Mouse (Mus musculus): ENCODE data around the gene Lgals9. TPM values are rescaled to one million over a fixed set of nuclear protein-coding genes. Genes with fewer than 3 reads are reported as not detected.
A peak's percentile ranks its signal among the peaks of the same experiment; 100 is the strongest.

Lgals9 gene
- polyA plus RNA-seq, 1 experiment, result 55.8 TPM

DNA sequence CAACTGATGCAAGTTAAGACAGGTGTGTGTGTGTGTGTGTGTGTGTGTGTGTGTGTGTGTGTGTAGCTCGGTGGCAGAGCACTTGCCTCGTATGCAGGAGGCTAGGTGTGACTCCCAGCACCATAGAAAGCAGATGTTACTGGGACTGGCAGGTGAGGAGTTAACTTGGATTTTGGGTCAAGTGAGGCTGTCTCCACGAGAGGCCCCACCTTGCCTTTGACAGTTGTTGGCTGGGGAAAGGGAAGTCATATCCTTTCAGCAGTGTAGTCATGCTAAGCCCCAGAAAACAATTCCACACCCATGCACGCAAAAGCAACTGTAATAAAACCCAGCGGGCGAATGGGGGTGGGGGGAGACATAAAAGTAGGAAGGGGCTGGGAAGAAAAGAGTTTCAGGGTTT is 12.4 kb downstream of the Lgals9 start:
- 0 out of 2 replicates have a peak overlapping the region, but pooled peaks have one; percentile 29 for H3K27ac ChIP-seq (replicated peaks; ENCODE audit: low read depth, low read length)

DNA sequence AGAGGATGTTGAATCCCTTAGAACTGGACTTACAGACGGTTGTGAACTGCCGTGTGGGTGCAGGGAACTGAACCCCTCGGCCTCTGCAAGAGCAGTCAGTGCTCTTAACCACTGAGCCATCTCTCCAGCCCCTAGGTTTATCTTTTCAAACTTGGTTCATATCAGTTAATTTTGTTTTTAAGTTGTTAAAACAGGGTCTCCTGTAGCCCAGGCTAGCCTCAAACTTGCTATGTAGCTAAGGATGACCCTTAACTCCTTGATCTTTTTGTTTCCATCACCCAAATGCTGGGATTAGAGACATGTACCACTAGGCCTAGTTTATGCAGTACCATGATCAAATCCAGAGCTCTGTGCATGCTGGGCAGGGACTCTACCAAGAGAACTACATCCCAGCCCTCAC is 13.0 kb downstream of the Lgals9 start:
- Histone ChIP-seq H3K4me1 (ENCODE audit: control insufficient read depth, insufficient read depth, insufficient read length, low read length) (peaks cover 17% of the 10 kb centered on the region), H3K4me3 (ENCODE audit: insufficient read depth, low read depth, low read length) (no peak overlapping the region)

More for the DNA sequence above, 12.4 kb downstream of the Lgals9 start:
- Histone ChIP-seq H3K4me1 (ENCODE audit: control insufficient read depth, insufficient read depth, insufficient read length, low read length) (peaks cover 14% of the 10 kb centered on the region), H3K4me3 (ENCODE audit: insufficient read depth, low read depth, low read length) (no peak overlapping the region)

GRCm38 (mm10) chr11:78971096-78971495 is 13.7 kb downstream of the Lgals9 start:
- Histone ChIP-seq H3K4me1 (ENCODE audit: control insufficient read depth, insufficient read depth, insufficient read length, low read length) (peaks cover 22% of the 10 kb centered on the region), H3K4me3 (ENCODE audit: insufficient read depth, low read depth, low read length) (no peak overlapping the region), H3K27ac (replicated peaks; ENCODE audit: low read depth, low read length) (no peak overlapping the region)

More for the DNA sequence above, 13.0 kb downstream of the Lgals9 start:
- H3K27ac ChIP-seq (replicated peaks; ENCODE audit: low read depth, low read length), result no peak overlapping the region

GRCm38 (mm10) chr11:78968121-78968520 is 16.6 kb downstream of the Lgals9 start:
- H3K4me1 ChIP-seq (ENCODE audit: control insufficient read depth, insufficient read depth, insufficient read length, low read length), result peaks cover 19% of the 10 kb centered on the region
- H3K27ac ChIP-seq (replicated peaks; ENCODE audit: low read depth, low read length), result peak overlapping the region; percentile 77
- H3K4me3 ChIP-seq (ENCODE audit: insufficient read depth, low read depth, low read length), result no peak overlapping the region

DNA sequence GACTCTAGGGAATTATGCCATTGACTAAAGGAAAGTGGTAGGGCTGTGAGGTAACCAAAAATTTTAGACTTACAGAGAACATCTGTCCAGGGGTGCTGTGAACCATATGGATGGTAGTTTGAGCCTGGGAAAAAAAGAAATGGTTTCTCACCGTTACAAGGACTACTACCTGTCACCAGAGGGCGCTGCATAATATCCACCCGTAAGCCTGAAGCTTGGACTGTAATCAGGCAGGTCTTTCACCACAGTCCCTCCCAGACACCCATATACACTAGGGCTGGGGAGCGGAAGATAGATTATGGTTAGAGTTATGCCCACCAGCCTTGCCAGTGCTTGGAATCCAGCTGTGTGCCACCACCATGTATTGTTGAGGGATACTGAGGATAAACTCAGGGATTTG is 17.4 kb downstream of the Lgals9 start:
- Histone ChIP-seq H3K27ac (replicated peaks; ENCODE audit: low read depth, low read length) (peak overlapping the region; percentile 48; the same call in 1 of the 2 replicates), H3K4me3 (ENCODE audit: insufficient read depth, low read depth, low read length) (no peak overlapping the region), H3K4me1 (ENCODE audit: control insufficient read depth, insufficient read depth, insufficient read length, low read length) (peaks cover 14% of the 10 kb centered on the region)

DNA sequence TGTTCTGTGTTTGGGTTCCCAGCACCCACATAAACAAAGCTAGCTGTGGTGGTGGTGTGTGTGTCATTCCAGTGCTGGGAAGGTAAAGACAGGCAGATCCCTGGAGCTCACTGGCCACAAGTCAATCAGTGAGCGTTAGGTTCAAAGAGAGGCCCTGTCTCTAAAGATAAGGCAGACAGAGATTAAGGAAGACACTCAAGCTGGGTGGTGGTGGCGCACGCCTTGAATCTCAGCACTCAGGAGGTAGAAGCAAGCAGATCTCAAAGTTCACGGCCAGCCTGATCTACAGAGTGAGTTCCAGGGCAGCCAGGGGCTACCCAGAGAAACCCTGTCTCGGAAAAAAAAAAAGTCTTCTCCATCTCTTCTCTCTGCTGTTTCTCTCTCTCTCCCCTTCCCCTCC is 23.5 kb downstream of the Lgals9 start:
- Histone ChIP-seq H3K27ac (replicated peaks; ENCODE audit: low read depth, low read length) (no peak overlapping the region), H3K4me3 (ENCODE audit: insufficient read depth, low read depth, low read length) (no peak overlapping the region)

DNA sequence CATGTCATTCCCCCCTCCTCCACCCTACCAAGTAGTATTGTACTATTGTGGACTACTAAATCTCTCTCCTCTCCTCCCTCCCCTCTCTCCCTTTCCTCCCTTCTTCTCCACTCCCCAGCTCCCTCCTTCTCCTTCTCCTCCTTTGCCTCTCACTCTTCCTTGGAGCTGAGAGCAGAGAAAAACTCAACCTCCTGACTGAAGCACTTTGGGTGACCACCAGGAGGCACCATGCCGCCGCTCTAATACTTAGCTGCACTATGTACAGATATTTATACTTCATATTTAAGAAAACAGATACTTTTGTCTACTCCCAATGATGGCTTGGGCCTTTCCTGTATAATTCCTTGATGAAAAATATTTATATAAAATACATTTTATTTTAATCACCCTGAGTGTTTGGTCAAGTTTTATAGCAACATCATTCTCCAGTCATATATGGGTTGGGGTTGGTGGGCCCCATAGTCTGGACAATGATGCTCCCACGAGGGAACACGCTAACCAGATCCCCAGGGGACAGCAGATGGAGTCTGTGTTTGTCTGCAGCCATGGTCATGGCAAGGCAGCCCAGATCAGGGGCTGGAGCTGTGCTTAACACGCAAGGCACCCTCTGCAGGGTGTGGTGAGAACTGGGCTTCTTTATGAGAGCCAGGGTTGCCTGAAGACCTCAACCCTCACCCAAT is 24.8 kb downstream of the Lgals9 start:
- Histone ChIP-seq H3K4me1 (ENCODE audit: control insufficient read depth, insufficient read depth, insufficient read length, low read length) (no peaks in the 10 kb centered on the region), H3K4me3 (ENCODE audit: insufficient read depth, low read depth, low read length) (no peak overlapping the region), H3K27ac (replicated peaks; ENCODE audit: low read depth, low read length) (no peak overlapping the region)

More for the DNA sequence above, 23.5 kb downstream of the Lgals9 start:
- H3K4me1 ChIP-seq (ENCODE audit: control insufficient read depth, insufficient read depth, insufficient read length, low read length), result peaks cover under 1% of the 10 kb centered on the region; the same call in 1 of the 2 replicates

- no peak overlapping the region for H3K27ac ChIP-seq (replicated peaks; ENCODE audit: low read depth, low read length)
- no peaks in the 10 kb centered on the region for H3K4me1 ChIP-seq (ENCODE audit: control insufficient read depth, insufficient read depth, insufficient read length, low read length)
- no peak overlapping the region for H3K4me3 ChIP-seq (ENCODE audit: insufficient read depth, low read depth, low read length)
Observed at GRCm38 (mm10) chr11:78959367-78959766, 25.4 kb downstream of the Lgals9 start.

GRCm38 (mm10) chr11:78956260-78956659 is 28.5 kb downstream of the Lgals9 start:
- Histone ChIP-seq H3K4me1 (ENCODE audit: control insufficient read depth, insufficient read depth, insufficient read length, low read length) (no peaks in the 10 kb centered on the region), H3K4me3 (ENCODE audit: insufficient read depth, low read depth, low read length) (no peak overlapping the region), H3K27ac (replicated peaks; ENCODE audit: low read depth, low read length) (no peak overlapping the region)

GRCm38 (mm10) chr11:78952467-78952866 is 32.3 kb downstream of the Lgals9 start:
- Histone ChIP-seq H3K4me3 (ENCODE audit: insufficient read depth, low read depth, low read length) (no peak overlapping the region), H3K4me1 (ENCODE audit: control insufficient read depth, insufficient read depth, insufficient read length, low read length) (no peaks in the 10 kb centered on the region), H3K27ac (replicated peaks; ENCODE audit: low read depth, low read length) (no peak overlapping the region)

DNA sequence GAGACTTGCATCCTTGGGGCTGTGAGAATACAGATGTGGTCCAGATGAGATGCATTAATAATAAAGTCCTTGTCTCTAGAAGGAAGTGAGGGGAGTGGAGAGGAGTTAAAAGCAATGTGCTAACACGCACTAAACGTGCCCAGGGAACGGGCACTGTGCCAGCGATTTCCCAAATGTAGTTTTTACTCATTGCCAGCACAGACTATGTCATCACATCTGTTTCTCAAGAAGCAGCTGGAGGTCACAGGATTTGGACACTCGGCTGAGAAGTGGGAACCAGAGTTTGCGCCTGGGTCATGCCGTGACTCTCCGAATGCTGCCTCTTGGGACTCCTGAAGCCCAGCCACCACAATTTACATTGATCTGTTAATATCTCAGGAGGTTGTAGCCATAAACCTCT is 34.4 kb downstream of the Lgals9 start:
- no peak overlapping the region for H3K4me3 ChIP-seq (ENCODE audit: insufficient read depth, low read depth, low read length)
- no peak overlapping the region for H3K27ac ChIP-seq (replicated peaks; ENCODE audit: low read depth, low read length)
- no peaks in the 10 kb centered on the region for H3K4me1 ChIP-seq (ENCODE audit: control insufficient read depth, insufficient read depth, insufficient read length, low read length)

GRCm38 (mm10) chr11:78943083-78943482 is 41.7 kb downstream of the Lgals9 start:
- Histone ChIP-seq H3K27ac (replicated peaks; ENCODE audit: low read depth, low read length) (no peak overlapping the region), H3K4me3 (ENCODE audit: insufficient read depth, low read depth, low read length) (no peak overlapping the region)

GRCm38 (mm10) chr11:78935178-78935577 is 49.6 kb downstream of the Lgals9 start:
- H3K4me1 ChIP-seq (ENCODE audit: control insufficient read depth, insufficient read depth, insufficient read length, low read length), result peaks cover 16% of the 10 kb centered on the region; the same call in 1 of the 2 replicates
- peak overlapping the region; percentile 44 for H3K4me3 ChIP-seq (ENCODE audit: insufficient read depth, low read depth, low read length)
- peak overlapping the region; percentile 94 for H3K27ac ChIP-seq (replicated peaks; ENCODE audit: low read depth, low read length)

More at GRCm38 (mm10) chr11:78943083-78943482, 41.7 kb downstream of the Lgals9 start:
- peaks cover 5% of the 10 kb centered on the region for H3K4me1 ChIP-seq (ENCODE audit: control insufficient read depth, insufficient read depth, insufficient read length, low read length)

DNA sequence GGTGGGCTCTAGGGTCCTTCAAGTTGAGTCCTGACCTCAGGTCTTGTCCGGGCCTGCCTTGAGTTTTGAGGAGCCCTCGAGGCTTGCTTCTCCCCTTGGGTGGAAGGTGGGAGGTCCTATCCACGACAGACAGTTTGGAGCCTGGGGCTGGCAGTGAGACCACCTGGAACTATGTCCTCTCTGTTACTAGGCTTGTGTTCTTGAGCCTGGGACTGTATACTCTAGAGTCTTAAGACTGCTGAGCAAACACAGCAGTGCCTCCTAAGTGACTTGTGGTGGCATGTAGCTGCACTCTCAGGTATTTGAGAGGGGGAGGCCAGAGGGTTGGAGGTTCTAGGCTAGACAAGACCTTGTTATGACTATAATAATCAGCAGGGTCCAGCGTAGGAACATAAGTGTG is 50.0 kb downstream of the Lgals9 start:
- H3K4me1 ChIP-seq (ENCODE audit: control insufficient read depth, insufficient read depth, insufficient read length, low read length), result peaks cover 16% of the 10 kb centered on the region; the same call in 1 of the 2 replicates
- H3K27ac ChIP-seq (replicated peaks; ENCODE audit: low read depth, low read length), result peak overlapping the region; percentile 94
- no peak overlapping the region for H3K4me3 ChIP-seq (ENCODE audit: insufficient read depth, low read depth, low read length)

GRCm38 (mm10) chr11:78934307-78934706 is 50.4 kb downstream of the Lgals9 start:
- Histone ChIP-seq H3K4me3 (ENCODE audit: insufficient read depth, low read depth, low read length) (no peak overlapping the region), H3K27ac (replicated peaks; ENCODE audit: low read depth, low read length) (peak overlapping the region; percentile 94)

GRCm38 (mm10) chr11:78929345-78929744 is 55.4 kb downstream of the Lgals9 start:
- Histone ChIP-seq H3K4me1 (ENCODE audit: control insufficient read depth, insufficient read depth, insufficient read length, low read length) (peaks cover 17% of the 10 kb centered on the region; the same call in 1 of the 2 replicates), H3K4me3 (ENCODE audit: insufficient read depth, low read depth, low read length) (no peak overlapping the region), H3K27ac (replicated peaks; ENCODE audit: low read depth, low read length) (peak overlapping the region; percentile 76)

More at GRCm38 (mm10) chr11:78934307-78934706, 50.4 kb downstream of the Lgals9 start:
- peaks cover 16% of the 10 kb centered on the region; the same call in 1 of the 2 replicates for H3K4me1 ChIP-seq (ENCODE audit: control insufficient read depth, insufficient read depth, insufficient read length, low read length)
